Mouse (Mus musculus): ENCODE measurements at regions not wholly inside any gene's neighbourhood (a gene's known extent, or its start where the extent isn't known, plus 50 kb on each side); places are given as distances from the start of the nearest gene placed in this dataset.

DNA sequence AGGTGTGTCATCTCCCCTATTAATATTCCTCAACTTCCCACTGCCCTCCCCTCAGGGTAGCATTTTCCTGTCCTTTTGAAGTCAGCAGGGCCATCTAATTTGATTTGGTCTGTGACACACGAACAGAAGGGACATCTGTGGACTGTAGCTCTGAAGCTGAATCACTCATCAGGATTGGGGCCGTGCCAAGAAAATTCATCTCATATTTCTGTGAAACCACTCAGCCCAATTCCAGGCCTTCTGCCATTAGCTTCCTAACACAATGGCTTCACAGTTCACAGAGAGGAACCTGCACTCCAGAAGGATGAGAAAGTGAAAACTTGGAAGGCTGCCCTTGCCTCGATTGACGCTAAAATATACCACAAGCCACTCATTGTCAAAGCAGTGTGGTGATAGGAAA lies 86.1 kb downstream of the Abhd5 start:
- no peak for TF ChIP-seq CTCF (conservative IDR thresholded peaks at IDR 0.05)
- no peak overlapping the region for H3K4me3 ChIP-seq
- no peak overlapping the region; the same call in 1 of the 2 replicates for H3K27ac ChIP-seq
- peak; percentile 43 to 55 for DNase-seq (ENCODE audit: low spot score in 2 of 2)

GRCm38 (mm10) chr9:122446387-122447105 lies 95.1 kb downstream of the Abhd5 start:
- no peak overlapping the region for H3K4me3 ChIP-seq
- peak; percentile 64 for TF ChIP-seq CTCF (conservative IDR thresholded peaks at IDR 0.05)
- no peak for DNase-seq (ENCODE audit: low spot score in 2 of 2)
- no peak overlapping the region for H3K27ac ChIP-seq

DNA sequence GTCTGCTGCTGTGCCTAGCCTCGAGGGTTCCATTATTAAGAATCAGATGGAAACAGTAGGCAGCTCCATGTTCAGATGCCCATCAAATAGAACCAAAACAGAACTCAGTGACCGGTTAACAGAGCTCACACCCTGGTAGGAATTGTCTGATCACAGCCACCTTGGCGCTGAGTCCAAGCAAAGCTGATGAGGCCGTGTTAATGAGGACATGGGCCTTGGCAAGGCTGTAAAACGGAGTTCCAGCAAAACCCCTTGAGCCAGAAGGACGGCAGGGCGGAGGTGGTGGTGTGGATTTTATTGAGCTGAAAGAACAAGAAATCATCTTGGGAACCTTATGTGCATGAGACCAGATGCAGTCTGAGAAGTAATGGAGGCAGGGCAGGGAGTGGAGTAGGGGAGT lies 96.2 kb downstream of the Abhd5 start:
- Histone ChIP-seq H3K27ac (no peak overlapping the region), H3K4me3 (no peak overlapping the region)
- no peak for TF ChIP-seq CTCF (conservative IDR thresholded peaks at IDR 0.05)
- no peak for DNase-seq (ENCODE audit: low spot score in 2 of 2)

- DNase-seq (ENCODE audit: low spot score in 2 of 2), result no peak
- TF ChIP-seq CTCF (conservative IDR thresholded peaks at IDR 0.05), result no peak
- H3K27ac ChIP-seq, result no peak overlapping the region
These were observed 96.9 kb downstream of the Abhd5 start for GRCm38 (mm10) chr9:122448342-122448741.

DNA sequence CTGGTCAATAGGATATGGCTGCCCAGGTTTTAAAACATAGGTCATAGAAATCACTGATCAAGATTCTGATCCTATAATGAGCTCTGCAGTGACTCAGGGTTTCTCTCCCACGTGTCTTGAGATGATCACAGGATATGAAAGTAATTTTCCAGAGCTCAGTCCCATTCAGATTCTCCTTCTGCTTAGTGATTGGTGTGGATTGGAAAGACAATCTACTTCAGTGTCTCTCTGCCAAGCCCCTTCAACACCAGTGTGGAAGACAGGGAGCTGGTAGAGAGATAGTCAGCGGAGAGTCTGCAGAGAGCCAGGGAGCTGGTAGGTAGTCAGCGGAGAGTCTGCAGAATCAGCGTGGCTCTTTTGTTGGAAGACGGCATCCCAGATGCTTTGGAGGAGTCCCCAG lies 99.1 kb downstream of the Abhd5 start:
- no peak for DNase-seq (ENCODE audit: low spot score in 2 of 2)
- no peak overlapping the region; the same call in 1 of the 2 replicates for H3K27ac ChIP-seq

More at GRCm38 (mm10) chr9:122448342-122448741, 96.9 kb downstream of the Abhd5 start:
- H3K4me3 ChIP-seq, result no peak overlapping the region

DNA sequence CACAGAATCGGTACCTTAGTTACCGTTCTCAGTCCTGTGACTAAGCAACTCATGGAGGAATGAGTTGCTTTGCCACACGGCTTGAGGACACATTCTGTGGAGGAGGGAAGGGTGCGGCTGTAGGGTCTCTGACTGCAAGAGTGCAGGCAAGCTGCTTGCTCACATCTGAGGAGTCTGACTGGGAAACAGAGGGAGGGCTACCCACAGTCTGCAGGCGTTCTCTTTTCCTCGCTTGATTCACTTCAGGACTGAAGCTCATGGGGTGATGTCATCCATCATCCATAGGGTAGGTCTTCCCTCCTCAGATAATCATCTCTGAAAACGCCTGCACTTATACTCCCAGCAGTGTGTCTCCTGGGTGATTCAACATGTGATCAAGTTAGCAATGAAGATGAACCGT lies 103.9 kb downstream of the Abhd5 start:
- no peak for TF ChIP-seq CTCF (conservative IDR thresholded peaks at IDR 0.05)
- Histone ChIP-seq H3K27ac (no peak overlapping the region), H3K4me3 (no peak overlapping the region)
- DNase-seq (ENCODE audit: low spot score in 2 of 2), result no peak

More for the DNA sequence above, 99.1 kb downstream of the Abhd5 start:
- TF ChIP-seq CTCF (conservative IDR thresholded peaks at IDR 0.05), result no peak
- H3K4me3 ChIP-seq, result no peak overlapping the region

GRCm38 (mm10) chr9:122455779-122456178 lies 104.4 kb downstream of the Abhd5 start:
- no peak for DNase-seq (ENCODE audit: low spot score in 2 of 2)
- TF ChIP-seq CTCF (conservative IDR thresholded peaks at IDR 0.05), result no peak
- no peak overlapping the region for H3K4me3 ChIP-seq
- H3K27ac ChIP-seq, result no peak overlapping the region

GRCm38 (mm10) chr9:122459491-122459890 lies 108.1 kb downstream of the Abhd5 start:
- no peak overlapping the region for H3K27ac ChIP-seq
- DNase-seq (ENCODE audit: low spot score in 2 of 2), result no peak
- no peak overlapping the region for H3K4me3 ChIP-seq
- TF ChIP-seq CTCF (conservative IDR thresholded peaks at IDR 0.05), result no peak

DNA sequence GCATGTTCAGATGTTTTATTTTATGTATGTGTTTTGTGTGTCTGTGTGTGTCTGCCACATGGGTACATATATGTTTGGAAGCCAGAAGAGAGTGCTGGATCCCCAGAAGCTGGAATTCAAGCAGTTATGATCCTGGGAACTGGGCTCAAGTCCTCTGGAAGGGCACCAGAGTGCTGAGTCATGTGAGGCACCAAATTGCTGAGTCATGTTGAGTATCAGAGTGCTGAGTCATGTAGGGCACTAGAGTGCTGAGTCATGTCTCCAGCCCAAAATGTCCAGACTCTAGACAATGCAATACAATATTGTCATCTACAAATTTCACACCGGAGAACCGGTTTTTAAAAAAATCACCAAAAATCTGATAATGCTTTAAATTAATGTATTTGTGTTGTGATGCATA lies 120.1 kb downstream of the Abhd5 start:
- no peak for DNase-seq (ENCODE audit: low spot score in 2 of 2)
- Histone ChIP-seq H3K4me3 (no peak overlapping the region), H3K27ac (no peak overlapping the region)
- no peak for TF ChIP-seq CTCF (conservative IDR thresholded peaks at IDR 0.05)

- H3K4me3 ChIP-seq, result no peak overlapping the region
- DNase-seq (ENCODE audit: low spot score in 2 of 2), result peak; percentile 34 to 72
- no peak overlapping the region for H3K27ac ChIP-seq
- peak; percentile 81 for TF ChIP-seq CTCF (conservative IDR thresholded peaks at IDR 0.05)
These were observed 124.9 kb downstream of the Abhd5 start for GRCm38 (mm10) chr9:122476356-122476755.

DNA sequence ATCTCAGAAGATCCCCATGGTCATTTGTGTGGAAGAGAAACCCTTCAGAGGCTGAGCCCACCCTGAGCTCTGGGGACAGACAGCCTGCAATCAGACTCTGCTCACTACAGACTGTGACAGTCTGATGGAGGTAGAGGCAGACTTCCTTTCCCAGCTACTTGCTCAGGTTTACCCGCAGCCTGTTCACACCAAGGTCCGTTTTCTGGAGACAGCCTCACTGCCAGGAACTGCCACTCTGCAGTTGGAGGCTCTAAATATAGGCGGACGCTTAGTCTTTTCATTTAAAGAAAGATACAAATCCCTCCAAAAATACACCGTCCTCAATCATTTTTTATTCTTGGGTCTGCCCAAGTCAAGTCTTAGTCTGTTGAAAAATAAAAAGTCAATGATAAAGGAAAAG lies 135.6 kb downstream of the Abhd5 start:
- no peak for TF ChIP-seq CTCF (conservative IDR thresholded peaks at IDR 0.05)
- no peak for DNase-seq (ENCODE audit: low spot score in 2 of 2)
- H3K4me3 ChIP-seq, result no peak overlapping the region
- no peak overlapping the region for H3K27ac ChIP-seq

GRCm38 (mm10) chr9:122494691-122495090 lies 143.3 kb downstream of the Abhd5 start:
- Histone ChIP-seq H3K4me3 (no peak overlapping the region), H3K27ac (no peak overlapping the region)
- no peak for TF ChIP-seq CTCF (conservative IDR thresholded peaks at IDR 0.05)
- DNase-seq (ENCODE audit: low spot score in 2 of 2), result no peak

- no peak for DNase-seq (ENCODE audit: low spot score in 2 of 2)
- no peak overlapping the region for H3K4me3 ChIP-seq
- no peak for TF ChIP-seq CTCF (conservative IDR thresholded peaks at IDR 0.05)
- no peak overlapping the region for H3K27ac ChIP-seq
These were observed 145.1 kb downstream of the Abhd5 start for GRCm38 (mm10) chr9:122496482-122496985.

- TF ChIP-seq CTCF (conservative IDR thresholded peaks at IDR 0.05), result peak; percentile 16; the same call in 1 of the 2 replicates
- Histone ChIP-seq H3K27ac (peak overlapping the region; percentile 83), H3K4me3 (peak overlapping the region; percentile 37)
- DNase-seq (ENCODE audit: low spot score in 2 of 2), result peak; percentile 8 to 39
These were observed 150.5 kb downstream of the Abhd5 start for GRCm38 (mm10) chr9:122501864-122502341.

All from layer of hippocampus, adult 2 months (tissue).